In genomic region chr7:68318979-68319378, GRCm38 (mm10) we compare ENCODE assay signal across 21 mouse cellular contexts. TPM values are rescaled to one million over a fixed set of nuclear protein-coding genes. Genes with fewer than 3 reads are reported as not detected.
DNase-seq lines count a peak whose midpoint lies in the region; ATAC-seq and TF ChIP-seq lines count a peak whose summit lies in the region.
"Had no signal": no experiment of that assay in that cellular context is flagged by ENCODE, and none has a peak within 500 bp of the region (broad histone marks: within the 10 kb centered on the region; RNA-seq: fewer than 3 reads in every experiment).

No protein-coding gene starts in this region.

- no peak for TF ChIP-seq POLR2A in cerebellum, adult 2 months (IDR thresholded peaks at IDR 0.05; ENCODE audit: borderline replicate concordance, insufficient read depth, low read length)
- no peak for TF ChIP-seq POLR2A in brain, embryonic 14.5 days (IDR thresholded peaks at IDR 0.05; ENCODE audit: borderline replicate concordance, extremely low read depth, insufficient read depth, insufficient read length, poor library complexity, severe bottlenecking)

- no peak overlapping the region for H3K9ac ChIP-seq in hindbrain, postnatal 0 days (replicated peaks; ENCODE audit: low read length)
- no peak overlapping the region for H3K9ac ChIP-seq in hindbrain, embryonic 13.5 days
- H3K9ac ChIP-seq: embryonic facial prominence, embryonic 12.5 days; hindbrain, embryonic 15.5 days had no signal

- no peaks in the 10 kb centered on the region for H3K27me3 ChIP-seq in cerebellum, adult 2 months (ENCODE audit: control insufficient read depth, insufficient read depth, low read length)
- H3K27me3 ChIP-seq in hindbrain, postnatal 0 days (ENCODE audit: insufficient read depth, low read length): no peaks in the 10 kb centered on the region
- no peaks in the 10 kb centered on the region for H3K27me3 ChIP-seq in hindbrain, embryonic 13.5 days
- H3K27me3 ChIP-seq: embryonic facial prominence, embryonic 12.5 days; hindbrain, embryonic 15.5 days had no signal

- H3K4me3 ChIP-seq in cerebellum, adult 2 months (replicated peaks; ENCODE audit: insufficient read depth, low read depth, low read length): peak overlapping the region; percentile 49
- H3K4me3 ChIP-seq in gastrocnemius, adult 2 months: peak overlapping the region; percentile 58; the same call in 1 of the 2 replicates
- no peak overlapping the region for H3K4me3 ChIP-seq in hindbrain, postnatal 0 days (ENCODE audit: low read length)
- no peak overlapping the region for H3K4me3 ChIP-seq in hindbrain, embryonic 13.5 days
- H3K4me3 ChIP-seq: embryonic facial prominence, embryonic 12.5 days; hindbrain, embryonic 15.5 days had no signal

- H3K4me2 ChIP-seq in hindbrain, postnatal 0 days (ENCODE audit: low read depth, low read length): peak overlapping the region; percentile 27; the same call in 1 of the 2 replicates
- no peak overlapping the region for H3K4me2 ChIP-seq in hindbrain, embryonic 13.5 days
- H3K4me2 ChIP-seq: embryonic facial prominence, embryonic 12.5 days; hindbrain, embryonic 15.5 days had no signal

- DNase-seq in cerebellum, adult 2 months: no peak
- DNase-seq in cerebellum, adult 11 months: no peak
- no peak for DNase-seq in gastrocnemius, adult 2 months
- DNase-seq in gastrocnemius, postnatal 4 days (ENCODE audit: low spot score in 2 of 2): no peak
- peak; percentile 12 for DNase-seq in hindbrain, postnatal 0 days (ENCODE audit: low spot score)
- DNase-seq in brain, embryonic 14.5 days (ENCODE audit: low read depth): peak; percentile 26
- DNase-seq: adrenal gland, adult 8-10 months; adrenal gland, postnatal 36 days; B cell, adult 2 months; embryo, embryonic 11 days; heart, postnatal 10 days had no signal

- WGBS in cerebellum, adult 2 months: 61% methylated on average over 6 of the region's 6 CpGs
- WGBS in hindbrain, postnatal 0 days: 50% methylated on average over 6 of the region's 6 CpGs
- 74% methylated on average over 6 of the region's 6 CpGs for WGBS in hindbrain, embryonic 13.5 days

- ATAC-seq in hindbrain, postnatal 0 days: no peak
- no peak for ATAC-seq in hindbrain, embryonic 13.5 days (ENCODE audit: low FRiP score)
- ATAC-seq: CD4-positive, CD25-positive, alpha-beta regulatory T cell, adult 4 months had no signal

- H3K36me3 ChIP-seq in hindbrain, postnatal 0 days (ENCODE audit: insufficient read depth, low read length): no peaks in the 10 kb centered on the region
- H3K36me3 ChIP-seq in hindbrain, embryonic 13.5 days: no peaks in the 10 kb centered on the region
- H3K36me3 ChIP-seq: embryonic facial prominence, embryonic 12.5 days; G1E; hindbrain, embryonic 15.5 days had no signal

- no peak for TF ChIP-seq CTCF in cerebellum, adult 2 months (IDR thresholded peaks at IDR 0.05; ENCODE audit: borderline replicate concordance, insufficient read depth, low read depth, low read length)
- TF ChIP-seq CTCF in gastrocnemius, adult 2 months (IDR thresholded peaks at IDR 0.05): no peak
- no peak for TF ChIP-seq CTCF in hindbrain, postnatal 0 days (IDR thresholded peaks at IDR 0.05; ENCODE audit: low read depth)
- TF ChIP-seq CTCF in brain, embryonic 14.5 days (IDR thresholded peaks at IDR 0.05; ENCODE audit: borderline replicate concordance, extremely low read depth, insufficient read depth, insufficient read length): no peak

- H3K27ac ChIP-seq in cerebellum, adult 2 months (ENCODE audit: insufficient read depth, low read length): no peak overlapping the region
- peak overlapping the region; percentile 67; the same call in 1 of the 2 replicates for H3K27ac ChIP-seq in gastrocnemius, adult 2 months
- H3K27ac ChIP-seq in hindbrain, postnatal 0 days: no peak overlapping the region
- no peak overlapping the region for H3K27ac ChIP-seq in hindbrain, embryonic 13.5 days
- H3K27ac ChIP-seq: embryonic facial prominence, embryonic 12.5 days; hindbrain, embryonic 15.5 days had no signal

- no peaks in the 10 kb centered on the region for H3K9me3 ChIP-seq in hindbrain, postnatal 0 days (ENCODE audit: low read length)
- H3K9me3 ChIP-seq in hindbrain, embryonic 13.5 days: no peaks in the 10 kb centered on the region
- H3K9me3 ChIP-seq: embryonic facial prominence, embryonic 12.5 days; hindbrain, embryonic 15.5 days had no signal

- intact Hi-C loops in gastrocnemius, adult 2 months (cut with DNase I): no loop called here

- H3K4me1 ChIP-seq in cerebellum, adult 2 months (ENCODE audit: control insufficient read depth, insufficient read depth, low read length): peaks cover 17% of the 10 kb centered on the region
- no peaks in the 10 kb centered on the region for H3K4me1 ChIP-seq in hindbrain, postnatal 0 days (ENCODE audit: insufficient read depth, low read length)
- H3K4me1 ChIP-seq in hindbrain, embryonic 13.5 days (replicated peaks): no peaks in the 10 kb centered on the region
- H3K4me1 ChIP-seq: hindbrain, embryonic 15.5 days had no signal

RNA-seq across cellular contexts. Expression of gene Fam169b, which starts 45.3 kb away (rescaled TPM):
- polyA plus RNA-seq in cerebellum, adult 2 months (2012; rRNA removed): 0.11 and 0.13 TPM in 2 replicates
- under 1 TPM in 1 of 2 experiments, not detected in 1; 0.08 TPM for total RNA-seq in gastrocnemius, adult 2 months (2021)
- 1 to 10 TPM; 1.0 to 1.3 TPM for total RNA-seq in gastrocnemius, postnatal 4 days (2021)
- 0.21 TPM in 1 of 2 replicates, not detected in the other for total RNA-seq in hindbrain, postnatal 0 days (2014; rRNA removed)
- polyA plus RNA-seq in hindbrain, postnatal 0 days (2015; fragmentation: Nextera tagmentation; extraction: Ambion mirVana): 0.15 TPM in 1 of 2 replicates, not detected in the other
- 0.14 TPM in 1 of 2 replicates, not detected in the other for polyA plus RNA-seq in hindbrain, embryonic 13.5 days (2015; fragmentation: Nextera tagmentation; extraction: Ambion mirVana)
- 0.05 and 0.10 TPM in 2 replicates for polyA plus RNA-seq in brain, embryonic 14.5 days (2012; rRNA removed)
- polyA plus RNA-seq: G1E had no signal

RNA-seq across cellular contexts. Expression of gene Pgpep1l, which starts 54.9 kb away (rescaled TPM):
- polyA plus RNA-seq in cerebellum, adult 2 months (2012; rRNA removed): 0.19 and 0.36 TPM in 2 replicates
- 1 to 10 TPM; 1.9 to 3.9 TPM for total RNA-seq in gastrocnemius, adult 2 months (2021)
- total RNA-seq in gastrocnemius, postnatal 4 days (2021): 1 to 10 TPM; 5.6 to 6.5 TPM
- total RNA-seq in hindbrain, postnatal 0 days (2014; rRNA removed): 0.68 TPM in 1 of 2 replicates, not detected in the other
- polyA plus RNA-seq in hindbrain, postnatal 0 days (2015; fragmentation: Nextera tagmentation; extraction: Ambion mirVana): 0.24 TPM in 1 of 2 replicates, not detected in the other
- polyA plus RNA-seq in hindbrain, embryonic 13.5 days (2015; fragmentation: Nextera tagmentation; extraction: Ambion mirVana): not detected in 2 replicates
- 0.14 and 0.41 TPM in 2 replicates for polyA plus RNA-seq in brain, embryonic 14.5 days (2012; rRNA removed)
- total RNA-seq: adrenal gland, postnatal 36 days; common myeloid progenitor, adult 5-6 weeks; G1E; heart, postnatal 10 days; hematopoietic stem cell, adult 5-6 weeks had no signal
- polyA plus RNA-seq: embryonic facial prominence, embryonic 12.5 days; forebrain, embryonic 11.5 days; gonadal fat pad, adult 2 months; hindbrain, embryonic 15.5 days; intestine, embryonic 14.5 days had no signal

Comparison
In these comparisons a context has a peak if more than half of its experiments do, and no peak if none do; other contexts are left out.
1. DNase-seq: peak in hindbrain, postnatal 0 days (single experiment) and brain, embryonic 14.5 days (single experiment); none in cerebellum, adult 2 months (0 of 2), cerebellum, adult 11 months (single experiment), gastrocnemius, adult 2 months (single experiment) and gastrocnemius, postnatal 4 days (0 of 2).
2. H3K4me3 ChIP-seq: peak in cerebellum, adult 2 months (single experiment) and gastrocnemius, adult 2 months (single experiment); none in hindbrain, postnatal 0 days (single experiment) and hindbrain, embryonic 13.5 days (single experiment).